Mouse (Mus musculus) spleen, adult 2 months (tissue): ENCODE data around the gene Aurka. TPM values are rescaled to one million over a fixed set of nuclear protein-coding genes. Genes with fewer than 3 reads are reported as not detected.

ENCODE experiments used
- DNase-seq, 2 experiments: peaks; one replicate each; pipeline versions ENCODE4 v3.0.0 to v3.0.0-alpha.2; 2012 to 2021; ENCODE audit warnings: low spot score in 2 of 2, low read depth in 1 of 2
- H3K27ac ChIP-seq: fragments of 200-500 bp; 2 replicates; pipeline ENCODE4 v1.5.1; 2012; ENCODE audit warnings: low read length, inconsistent platforms; ENCODE audit not compliant: insufficient read depth
- H3K27me3 ChIP-seq: fragments of 200-500 bp; 2 replicates; pipeline ENCODE4 v1.6.1; 2012; ENCODE audit warnings: mild to moderate bottlenecking, moderate library complexity, low read length, inconsistent platforms; ENCODE audit not compliant: control insufficient read depth, insufficient read depth
- H3K36me3 ChIP-seq: fragments of 200-500 bp; 2 replicates; pipeline ENCODE4 v1.6.1; 2012; ENCODE audit warnings: mild to moderate bottlenecking, low read length, inconsistent platforms; ENCODE audit not compliant: control insufficient read depth, insufficient read depth
- H3K4me1 ChIP-seq: fragments of 200-500 bp; 2 replicates; pipeline ENCODE4 v1.6.1; 2011; ENCODE audit warnings: inconsistent platforms; ENCODE audit not compliant: control insufficient read depth, insufficient read depth, insufficient read length
- H3K4me3 ChIP-seq: fragments of 200-500 bp; 2 replicates; pipeline ENCODE4 v1.5.1; 2011; ENCODE audit warnings: mild to moderate bottlenecking, inconsistent platforms; ENCODE audit not compliant: insufficient read depth, insufficient read length; ENCODE audit errors: extremely low read depth
- CTCF ChIP-seq: fragments of 200-500 bp; IDR thresholded peaks from 2 replicates; pipeline ENCODE4 v1.5.1; 2011; ENCODE audit warnings: mild to moderate bottlenecking, inconsistent platforms; ENCODE audit not compliant: insufficient read depth, insufficient read length, insufficient replicate concordance; ENCODE audit errors: extremely low read depth
- POLR2A ChIP-seq: fragments of 200-500 bp; IDR thresholded peaks from 2 replicates; pipeline ENCODE4 v1.6.1; 2011; ENCODE audit warnings: low read depth, low read length, inconsistent platforms
- WGBS: fragments of 180-500 bp; shearing (Covaris S2); methylation state at CpG from one replicate; pipeline ENCODE4 v1.1.7; 2018; 5-methylcytosine and 5-hydroxymethylcytosine counted together
- polyA plus RNA-seq: library from polyadenylated mRNA; depleted of rRNA; stranded (reverse); fragments of >200 nt; gene quantifications from 2 replicates; pipeline ENCODE4 v1.2.3, GENCODE M21; 2012

Gene Aurka
- polyA plus RNA-seq, 1 experiment, result 8.1 TPM

- Histone ChIP-seq H3K4me3 (no peak overlapping the region), H3K4me1 (peaks cover 5% of the 10 kb centered on the region; the same call in 1 of the 2 replicates), H3K27me3 (no peaks in the 10 kb centered on the region), H3K27ac (no peak overlapping the region), H3K36me3 (no peaks in the 10 kb centered on the region)
- WGBS, result 73% methylated on average over 5 of the region's 5 CpGs
- DNase-seq, result no peak
- TF ChIP-seq CTCF, result no peak
- TF ChIP-seq POLR2A, result no peak
Observed at GRCm38 (mm10) chr2:172341606-172342005, 28.7 kb downstream of the Aurka start.

GRCm38 (mm10) chr2:172340936-172341335 lies 29.4 kb downstream of the Aurka start:
- H3K27me3 ChIP-seq, result no peaks in the 10 kb centered on the region
- DNase-seq, result no peak
- no peak overlapping the region for H3K4me3 ChIP-seq
- WGBS, result 60% methylated on average over 3 of the region's 3 CpGs
- TF ChIP-seq CTCF (no peak), POLR2A (no peak)
- no peak overlapping the region for H3K27ac ChIP-seq
- no peaks in the 10 kb centered on the region for H3K36me3 ChIP-seq
- H3K4me1 ChIP-seq, result peaks cover 5% of the 10 kb centered on the region; the same call in 1 of the 2 replicates

- no peaks in the 10 kb centered on the region for H3K4me1 ChIP-seq
- H3K27ac ChIP-seq, result no peak overlapping the region
- H3K27me3 ChIP-seq, result no peaks in the 10 kb centered on the region
- H3K4me3 ChIP-seq, result no peak overlapping the region
- DNase-seq, result no peak
- H3K36me3 ChIP-seq, result no peaks in the 10 kb centered on the region
- TF ChIP-seq CTCF (no peak), POLR2A (no peak)
- 86% methylated on average over 19 of the region's 19 CpGs for WGBS
Observed at GRCm38 (mm10) chr2:172338206-172338942, 32.0 kb downstream of the Aurka start.

- no peak for TF ChIP-seq POLR2A
- TF ChIP-seq CTCF, result peak; percentile 21; the same call in 1 of the 2 replicates
- H3K27me3 ChIP-seq, result no peaks in the 10 kb centered on the region
- no peaks in the 10 kb centered on the region for H3K4me1 ChIP-seq
- WGBS, result 14% methylated on average over 13 of the region's 13 CpGs
- H3K4me3 ChIP-seq, result no peak overlapping the region
- H3K36me3 ChIP-seq, result no peaks in the 10 kb centered on the region
- DNase-seq, result no peak
- H3K27ac ChIP-seq, result no peak overlapping the region
Observed at GRCm38 (mm10) chr2:172329179-172329578, 41.2 kb downstream of the Aurka start.

- no peaks in the 10 kb centered on the region for H3K4me1 ChIP-seq
- H3K27ac ChIP-seq, result no peak overlapping the region
- no peak overlapping the region for H3K4me3 ChIP-seq
- no peaks in the 10 kb centered on the region for H3K36me3 ChIP-seq
- no peaks in the 10 kb centered on the region for H3K27me3 ChIP-seq
- no peak for TF ChIP-seq CTCF
- 62% methylated on average over 8 of the region's 8 CpGs for WGBS
- DNase-seq, result no peak
Observed at GRCm38 (mm10) chr2:172328248-172328647, 42.1 kb downstream of the Aurka start.

- Histone ChIP-seq H3K27me3 (no peaks in the 10 kb centered on the region), H3K36me3 (no peaks in the 10 kb centered on the region), H3K4me1 (no peaks in the 10 kb centered on the region), H3K4me3 (no peak overlapping the region), H3K27ac (no peak overlapping the region)
- DNase-seq, result no peak
- TF ChIP-seq POLR2A (no peak), CTCF (no peak)
- 19% methylated on average over 9 of the region's 9 CpGs for WGBS
Observed at GRCm38 (mm10) chr2:172320878-172321277, 49.5 kb downstream of the Aurka start.

- Histone ChIP-seq H3K27ac (no peak overlapping the region), H3K4me1 (no peaks in the 10 kb centered on the region), H3K27me3 (no peaks in the 10 kb centered on the region), H3K4me3 (no peak overlapping the region), H3K36me3 (no peaks in the 10 kb centered on the region)
- TF ChIP-seq POLR2A (no peak), CTCF (no peak)
- WGBS, result 90% methylated on average over 9 of the region's 9 CpGs
- DNase-seq, result no peak
Observed at GRCm38 (mm10) chr2:172311731-172312130, 58.6 kb downstream of the Aurka start.
